Mouse (Mus musculus) layer of hippocampus, postnatal 25 days (tissue): Measurements from ENCODE around the gene Ciapin1. TPM values are rescaled to one million over a fixed set of nuclear protein-coding genes. Genes with fewer than 3 reads are reported as not detected.
"Not testable (repeated sequence)": the region's sequence is repeated elsewhere in the genome, so short reads cannot be mapped to it uniquely, and the experiment has no call there.

ENCODE experiments used
- DNase-seq, 2 experiments: peaks; one replicate each; pipeline ENCODE4 v3.0.0; 2022; ENCODE audit warnings: mixed read lengths in 2 of 2, low spot score in 1 of 2; ENCODE audit errors: extremely low spot score in 1 of 2
- total RNA-seq, 2 experiments: library from RNA; stranded (reverse); gene quantifications; 2 replicates each; pipeline ENCODE4 v1.2.3; 2021

Gene Ciapin1
- total RNA-seq, 2 experiments from 2014 or later, result 70.8 to 71.9 TPM

DNA sequence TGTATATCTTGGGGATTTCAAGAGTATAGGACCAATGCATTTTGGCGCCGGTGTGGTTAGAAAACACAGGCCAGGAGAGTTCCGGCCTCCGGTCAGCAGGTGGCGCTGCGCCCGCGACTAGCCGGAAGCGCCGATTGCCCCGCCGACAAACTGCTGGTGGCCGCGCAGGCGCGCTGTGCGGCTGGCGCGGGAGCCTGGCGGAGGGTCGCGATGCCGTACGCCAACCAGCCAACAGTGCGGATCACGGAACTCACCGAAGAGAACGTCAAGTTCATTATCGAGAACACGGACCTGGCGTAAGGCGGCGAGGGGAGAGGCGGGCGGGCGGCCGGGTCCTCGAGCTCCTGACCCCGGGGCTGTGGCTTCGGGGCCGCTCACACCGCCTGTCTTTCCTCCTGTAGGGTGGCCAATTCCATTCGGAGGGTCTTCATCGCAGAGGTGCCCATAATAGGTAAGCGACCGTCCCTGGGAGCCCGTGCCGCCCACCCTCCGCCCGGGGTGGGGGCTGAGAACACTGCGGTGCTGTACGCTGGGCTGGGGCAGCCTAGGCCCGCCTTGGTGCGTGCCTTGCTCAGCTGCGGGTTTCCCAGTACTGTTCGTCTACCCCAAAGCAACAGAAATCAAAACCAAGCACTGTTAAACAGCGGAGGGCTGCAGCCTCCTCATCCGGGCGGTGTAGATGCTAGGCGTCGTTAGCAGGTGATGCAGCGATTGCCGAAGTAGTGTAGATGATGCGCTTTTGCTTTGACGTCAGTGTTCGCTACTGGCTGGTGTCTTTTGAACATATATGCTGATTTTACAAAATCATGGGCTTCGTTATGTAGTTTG, 19.4 kb upstream of the Ciapin1 start, which contains the start of gene Polr2c:
Gene Polr2c (plus strand): TSS at position 105 of the 828 bp plus-strand sequence.
- DNase-seq, result peak; percentile 93 to 95

DNA sequence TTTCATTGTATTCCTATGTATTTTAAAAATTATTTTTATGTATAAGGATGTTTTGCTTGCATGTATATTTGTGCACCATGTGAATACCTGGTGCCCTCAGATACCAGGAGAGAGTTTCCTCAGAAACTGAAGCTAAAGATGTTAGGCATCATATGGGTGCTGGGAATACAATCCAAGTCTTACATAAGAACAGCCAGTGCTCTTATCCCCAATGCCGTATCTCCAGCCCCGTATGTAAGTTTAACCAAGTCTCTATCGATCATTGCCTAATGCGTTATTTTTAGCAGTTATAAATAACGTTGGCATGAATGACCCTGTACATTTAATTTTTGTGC, 18.8 kb upstream of the Ciapin1 start:
- DNase-seq, result no peak

DNA sequence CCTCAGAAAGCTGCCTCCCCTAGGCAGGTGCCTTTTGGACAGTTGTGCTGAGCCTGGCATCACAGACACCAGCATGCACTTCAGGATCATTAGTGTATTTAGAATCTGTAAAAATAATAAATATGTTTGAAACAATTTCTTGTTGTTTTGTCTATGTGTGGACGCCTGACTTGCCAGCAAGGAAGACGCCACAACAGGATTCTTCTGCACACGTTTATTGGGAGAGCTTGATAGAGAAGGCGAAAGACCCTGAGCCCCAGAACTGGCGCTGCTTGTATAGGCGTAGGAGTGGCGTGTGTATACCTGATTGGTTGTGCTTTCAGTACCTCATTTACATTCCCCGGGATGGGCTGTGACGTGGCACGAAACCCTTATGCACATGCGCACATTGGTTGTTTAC, 16.6 kb upstream of the Ciapin1 start:
- not testable (repeated sequence) for DNase-seq

DNA sequence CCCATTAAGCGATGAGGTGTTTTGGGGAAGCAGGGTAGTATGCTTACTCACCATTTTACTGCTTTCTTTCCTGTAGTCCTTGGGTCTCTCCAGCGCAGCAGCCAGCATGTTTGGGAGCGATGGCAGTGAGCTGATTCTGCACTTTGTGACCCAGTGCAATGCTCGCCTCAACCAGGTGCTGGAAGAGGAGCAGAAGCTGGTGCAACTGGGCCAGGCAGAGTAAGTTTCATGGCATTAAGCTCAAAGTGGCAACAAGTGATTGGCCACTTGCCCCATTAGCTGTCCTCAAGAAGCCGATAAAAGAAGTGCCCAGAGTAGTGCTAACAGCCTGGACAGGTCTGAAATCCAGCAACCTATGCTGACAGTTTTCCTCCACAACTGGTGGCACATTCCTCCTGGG, 11.9 kb upstream of the Ciapin1 start:
- no peak for DNase-seq

DNA sequence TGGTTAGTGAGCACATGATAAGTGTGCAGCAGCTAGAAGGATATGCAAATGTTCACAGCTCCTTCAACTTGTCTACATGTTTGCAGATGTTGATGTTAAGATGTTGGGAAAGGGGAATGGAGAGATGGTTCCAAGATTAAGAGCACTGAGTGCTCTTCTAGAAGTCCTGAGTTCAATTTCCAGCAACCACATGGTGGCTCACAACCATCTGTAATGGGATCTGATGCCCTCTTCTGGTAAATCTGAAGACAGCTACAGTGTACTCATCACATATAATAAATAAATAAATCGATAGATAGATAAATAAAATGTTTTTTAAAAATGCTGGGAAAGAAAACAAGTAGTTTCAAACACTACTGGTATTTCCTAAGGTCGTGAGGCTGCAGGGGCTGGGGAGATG, 3.0 kb upstream of the Ciapin1 start:
- DNase-seq, result no peak

DNA sequence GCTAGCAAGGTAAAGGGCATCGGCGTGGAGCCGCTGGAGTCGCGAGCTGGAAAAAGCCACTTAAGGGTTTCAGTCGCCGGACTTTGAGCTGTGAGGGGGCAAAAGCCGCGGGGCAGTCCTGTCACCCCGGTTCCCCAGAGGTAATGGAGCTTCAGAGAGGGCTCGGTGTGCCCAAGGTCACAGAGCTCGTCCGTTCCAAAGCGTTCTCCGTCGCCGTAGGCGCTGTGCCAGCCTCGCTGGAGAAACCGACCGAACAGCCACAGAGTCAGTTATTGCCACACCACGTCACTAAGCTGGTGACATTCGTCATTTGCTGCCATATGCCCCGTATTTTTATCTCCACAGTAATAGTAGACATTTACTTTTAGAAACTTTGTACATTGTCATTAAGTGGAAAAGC, 442 bp upstream of the Ciapin1 start:
- peak in 1 of 2 experiments; percentile 63 for DNase-seq

DNA sequence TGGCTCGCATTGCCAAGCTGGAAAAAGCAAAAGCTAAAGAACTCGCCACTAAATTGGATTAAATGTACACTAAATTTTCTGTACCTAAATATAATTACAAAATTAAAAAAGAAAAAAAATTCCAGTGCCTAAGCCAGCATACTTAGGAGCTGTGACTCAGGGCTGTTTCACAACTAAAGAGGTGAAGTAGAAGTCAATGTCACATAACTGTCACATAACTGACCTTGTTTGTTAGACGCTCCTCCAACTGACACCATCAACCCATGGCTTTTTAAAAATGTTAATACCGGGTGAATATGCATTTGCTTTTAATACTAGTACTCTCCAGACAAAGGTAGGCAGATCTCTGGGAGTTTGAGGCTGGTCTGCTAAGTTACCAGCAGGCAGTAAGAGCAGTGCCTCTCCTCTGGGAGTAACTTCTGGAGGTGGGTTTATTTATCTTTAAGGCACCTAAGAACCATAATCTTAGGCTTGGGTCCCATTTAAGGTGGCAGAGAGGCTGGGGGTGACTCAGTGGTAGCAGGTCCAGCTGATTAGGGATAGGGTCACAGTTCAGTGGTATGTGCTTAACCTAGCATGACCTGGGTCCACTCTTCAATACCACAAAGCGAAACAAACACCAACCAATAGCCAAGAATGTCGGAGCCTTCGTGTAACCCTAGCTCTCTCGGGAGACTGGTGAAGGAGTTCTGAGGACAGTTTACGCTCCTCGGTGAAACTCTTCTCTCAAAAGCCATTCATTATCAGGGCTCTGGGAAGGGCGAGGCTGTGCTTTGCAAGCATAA, 1.5 kb downstream of the Ciapin1 start:
- no peak for DNase-seq

DNA sequence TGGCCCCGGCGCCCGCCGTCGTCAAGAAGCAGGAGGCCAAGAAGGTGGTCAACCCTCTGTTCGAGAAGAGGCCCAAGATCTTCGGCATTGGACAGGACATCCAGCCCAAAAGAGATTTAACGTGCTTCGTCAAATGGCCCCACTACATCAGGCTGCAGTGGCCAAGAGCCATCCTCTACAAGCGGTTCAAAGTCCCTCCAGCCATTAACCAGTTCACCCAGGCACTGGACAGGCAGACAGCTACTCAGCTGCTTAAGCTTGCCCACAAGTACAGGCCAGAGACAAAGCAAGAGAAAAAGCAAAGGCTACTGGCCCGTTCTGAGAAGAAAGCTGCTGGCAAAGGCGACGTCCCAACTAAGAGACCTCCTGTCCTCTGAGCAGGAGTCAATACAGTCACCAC, 2.4 kb downstream of the Ciapin1 start:
- not testable (repeated sequence) for DNase-seq

DNA sequence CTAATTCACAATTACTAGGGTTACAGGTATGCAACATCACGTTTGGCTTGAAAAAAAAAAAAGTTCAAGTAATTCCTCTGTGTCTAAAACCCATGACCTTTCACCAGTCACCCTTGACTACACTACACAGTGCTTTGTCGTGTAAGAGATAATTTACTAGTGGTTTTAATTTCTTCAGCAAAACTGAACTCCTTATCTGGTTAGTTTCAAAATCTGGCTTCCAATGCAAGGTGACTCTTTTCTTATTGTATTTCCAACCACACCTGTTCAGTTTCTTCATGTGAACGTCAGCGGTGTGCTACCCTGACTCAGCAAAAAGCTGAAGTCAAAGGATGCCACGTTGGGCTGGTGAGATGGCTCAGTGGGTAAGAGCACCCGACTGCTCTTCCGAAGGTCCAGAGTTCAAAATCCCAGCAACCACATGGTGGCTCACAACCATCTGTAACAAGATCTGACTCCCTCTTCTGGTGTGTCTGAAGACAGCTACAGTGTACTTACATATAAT, 4.2 kb downstream of the Ciapin1 start:
- DNase-seq, result not testable (repeated sequence)

DNA sequence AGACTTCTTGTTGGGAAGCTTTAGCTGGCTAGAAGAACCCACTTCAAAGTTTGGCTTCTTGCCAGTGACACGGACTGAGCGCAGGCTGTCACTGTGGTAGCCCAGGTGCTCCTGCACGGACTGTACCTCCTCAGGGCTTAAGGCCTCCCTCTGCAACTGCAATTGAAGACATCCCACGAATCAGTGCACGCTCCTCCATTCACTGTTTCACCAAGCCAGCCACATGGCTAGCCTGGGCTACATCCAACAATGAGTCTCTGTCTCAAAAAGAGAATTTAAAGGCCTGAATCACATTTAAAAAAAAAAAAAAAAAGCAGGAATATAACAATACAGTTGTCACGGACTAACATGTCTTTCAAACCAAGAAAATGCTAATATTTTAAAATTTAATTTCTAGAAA, 9.9 kb downstream of the Ciapin1 start:
- no peak for DNase-seq

DNA sequence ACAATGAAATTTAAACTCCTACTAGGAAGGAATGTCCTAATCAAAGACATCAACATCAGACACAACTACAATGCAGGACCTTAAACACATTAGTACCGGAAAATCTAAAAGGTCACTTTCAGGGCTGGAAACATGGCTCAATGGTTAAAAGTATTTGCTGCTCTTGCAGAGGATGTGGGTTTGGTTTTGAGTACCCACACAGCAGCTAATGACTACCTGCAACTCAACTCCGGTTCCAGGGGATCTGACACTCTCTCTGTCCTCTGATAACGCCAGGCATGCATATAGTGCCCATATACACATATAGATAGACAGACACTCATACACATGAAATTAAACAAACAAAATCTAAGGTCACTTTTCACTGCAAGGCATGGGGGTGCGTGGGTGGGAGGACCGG, 11.9 kb downstream of the Ciapin1 start:
- no peak for DNase-seq

DNA sequence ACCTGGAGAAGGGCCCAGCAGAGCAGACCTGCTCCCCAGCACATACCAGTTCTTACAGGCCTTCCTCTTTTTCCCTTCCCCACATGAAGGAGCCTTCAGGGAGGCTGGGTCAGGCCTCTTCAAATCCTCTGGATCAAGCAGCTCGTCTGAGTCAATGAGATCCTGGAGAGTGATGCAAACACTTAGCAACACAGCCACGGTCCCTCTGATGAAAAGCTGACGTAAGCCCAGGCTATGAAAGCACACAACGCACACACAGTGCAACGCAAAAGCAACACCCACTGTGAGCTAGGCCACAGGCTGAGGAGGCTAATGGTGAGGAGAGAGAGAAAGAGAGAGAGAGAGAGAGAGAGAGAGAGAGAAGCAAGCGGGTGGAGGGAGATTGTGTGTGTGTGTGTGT, 13.0 kb downstream of the Ciapin1 start:
- no peak for DNase-seq

DNA sequence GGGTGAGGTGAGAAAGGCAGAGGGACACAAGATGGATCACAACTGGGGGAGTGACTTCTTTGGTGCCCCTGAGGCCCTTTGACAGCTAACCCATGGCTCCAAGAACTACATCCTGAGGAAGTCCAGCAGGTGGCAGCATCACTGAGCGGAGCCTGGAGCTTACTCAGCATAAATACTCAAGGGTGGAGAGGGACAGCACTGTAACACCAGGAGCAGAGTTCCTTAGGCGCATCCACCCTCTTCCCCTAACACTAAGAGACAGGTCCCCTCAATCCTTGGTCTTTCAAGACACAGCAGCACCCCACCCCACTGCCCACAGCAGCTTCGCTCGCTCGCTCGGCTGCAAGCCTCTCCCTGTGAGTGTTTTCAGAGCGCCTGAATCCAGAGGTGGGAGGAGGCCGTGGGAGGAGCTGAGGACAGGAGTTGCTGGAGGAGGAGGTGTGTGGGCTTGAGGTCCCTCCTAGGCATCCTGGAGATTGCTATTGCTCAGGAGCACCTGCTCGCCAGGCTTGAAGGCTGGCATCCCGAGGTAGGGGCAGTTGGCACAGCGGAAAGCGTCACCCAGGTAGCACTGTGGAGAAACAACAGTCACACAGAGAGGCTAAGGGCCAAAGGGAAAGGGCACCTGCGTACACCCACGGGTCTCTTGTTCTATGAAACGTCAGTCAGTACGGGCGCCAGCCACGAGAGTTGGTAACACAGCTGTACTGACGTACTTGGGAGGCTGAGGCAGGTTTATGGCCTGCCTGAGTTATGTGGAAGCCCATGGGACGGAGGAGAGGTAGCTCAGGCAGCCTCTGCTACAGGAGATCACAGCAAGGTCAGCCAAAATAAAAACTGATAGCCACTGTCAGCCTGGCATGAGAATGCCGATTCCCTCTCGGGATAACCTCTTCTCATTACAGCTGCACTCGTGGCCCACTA, 15.3 kb downstream of the Ciapin1 start:
- DNase-seq, result peak in 1 of 2 experiments; percentile 68

DNA sequence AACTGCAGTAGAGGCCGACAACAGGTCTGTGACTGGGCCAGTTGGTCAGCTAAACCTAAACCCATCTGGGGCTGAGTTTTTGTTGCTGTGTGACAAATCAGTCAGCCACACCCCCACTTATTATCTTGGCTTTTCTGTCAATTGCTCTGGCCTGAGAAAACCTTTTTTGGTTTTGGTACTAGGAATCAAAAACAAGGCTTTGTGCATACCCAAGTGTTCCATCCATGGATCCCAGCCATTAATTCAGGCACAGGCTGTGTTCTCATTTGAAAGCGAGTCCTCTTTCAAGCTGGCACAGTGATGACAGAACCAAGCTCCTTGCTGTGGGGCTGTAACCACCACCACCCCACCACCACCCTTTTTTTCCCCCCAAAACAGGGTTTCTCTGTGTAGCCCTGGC, 16.8 kb downstream of the Ciapin1 start:
- no peak for DNase-seq

DNA sequence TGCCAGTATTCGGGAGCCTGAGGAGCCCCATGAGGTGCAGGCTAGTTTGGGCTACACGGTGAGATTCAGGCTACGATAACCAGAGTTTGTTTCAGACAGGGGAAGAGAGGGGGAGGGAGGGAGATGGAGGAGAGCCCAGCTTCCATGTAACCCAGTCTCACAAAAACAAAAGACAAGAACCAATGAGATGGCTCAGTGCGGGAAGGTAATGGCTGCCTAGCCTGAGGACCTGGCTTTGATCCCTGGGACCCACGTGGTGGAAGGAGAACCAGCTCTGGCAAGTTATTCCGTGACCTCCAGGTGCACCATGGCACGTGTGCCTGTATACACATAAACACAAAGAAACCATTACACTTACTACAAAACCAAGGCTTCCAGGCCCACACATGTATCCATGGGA, 17.6 kb downstream of the Ciapin1 start:
- no peak for DNase-seq

DNA sequence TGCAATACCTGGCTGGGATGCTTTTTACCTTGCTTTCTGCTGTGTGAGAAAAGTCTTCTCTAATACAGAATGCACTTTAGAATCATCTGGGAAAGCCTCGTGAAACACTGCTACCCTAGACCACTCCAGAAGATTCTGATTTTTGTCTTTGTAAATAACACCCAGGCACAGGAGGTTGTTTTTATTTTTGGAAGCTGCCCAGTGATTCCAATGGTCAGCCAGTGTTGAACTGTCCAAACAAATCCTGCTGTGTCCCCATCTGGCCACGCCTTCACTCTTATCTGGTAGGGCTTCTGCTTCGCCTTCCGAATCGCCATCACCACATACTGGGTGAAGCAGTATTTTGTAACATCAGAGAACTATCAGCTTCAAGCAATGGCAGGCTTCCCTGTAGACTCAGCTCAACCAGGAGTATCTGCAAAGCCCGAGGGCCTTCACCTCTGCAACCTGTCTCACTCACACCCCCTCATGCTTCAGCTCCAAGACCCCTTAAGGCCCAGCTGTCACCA, 18.4 kb downstream of the Ciapin1 start:
- DNase-seq, result no peak

DNA sequence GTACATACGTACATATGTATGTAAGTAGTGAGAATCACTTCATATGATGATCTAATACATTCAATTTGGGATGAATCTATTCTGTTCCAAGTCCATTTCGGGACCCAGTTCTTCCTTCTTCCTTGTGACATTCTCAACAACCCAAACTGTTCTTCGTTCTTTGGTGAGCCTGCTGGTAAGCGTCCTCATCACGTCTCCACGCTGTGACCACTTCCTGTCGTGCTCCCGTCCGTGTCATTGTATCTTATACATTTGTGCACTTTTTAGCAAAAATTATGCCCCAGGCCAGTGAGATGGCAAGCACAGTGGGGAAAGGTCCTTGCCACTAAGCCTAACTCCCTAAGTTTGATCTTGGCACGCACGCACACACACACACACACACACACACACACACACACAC, 20.2 kb downstream of the Ciapin1 start:
- DNase-seq, result no peak

DNA sequence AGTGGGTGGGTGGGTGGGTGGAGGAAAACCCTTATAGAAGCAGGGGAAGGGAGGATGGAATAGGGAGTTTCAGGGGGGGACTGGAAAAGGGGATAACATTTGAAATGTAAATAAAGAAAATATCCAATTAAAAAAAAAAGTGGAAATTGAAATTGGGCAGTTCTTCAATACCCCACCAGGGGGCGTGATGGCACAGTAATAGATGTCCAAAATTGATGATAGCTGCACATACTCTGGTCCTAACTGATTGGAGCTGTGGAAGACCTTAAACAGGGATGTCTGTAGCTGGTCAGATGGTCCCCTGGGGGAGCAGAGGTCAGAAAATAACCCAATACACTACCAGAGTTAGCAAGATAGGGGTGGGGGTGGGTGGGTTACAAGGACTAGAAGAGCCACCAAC, 23.6 kb downstream of the Ciapin1 start:
- peak in 1 of 2 experiments; percentile 59 for DNase-seq

DNA sequence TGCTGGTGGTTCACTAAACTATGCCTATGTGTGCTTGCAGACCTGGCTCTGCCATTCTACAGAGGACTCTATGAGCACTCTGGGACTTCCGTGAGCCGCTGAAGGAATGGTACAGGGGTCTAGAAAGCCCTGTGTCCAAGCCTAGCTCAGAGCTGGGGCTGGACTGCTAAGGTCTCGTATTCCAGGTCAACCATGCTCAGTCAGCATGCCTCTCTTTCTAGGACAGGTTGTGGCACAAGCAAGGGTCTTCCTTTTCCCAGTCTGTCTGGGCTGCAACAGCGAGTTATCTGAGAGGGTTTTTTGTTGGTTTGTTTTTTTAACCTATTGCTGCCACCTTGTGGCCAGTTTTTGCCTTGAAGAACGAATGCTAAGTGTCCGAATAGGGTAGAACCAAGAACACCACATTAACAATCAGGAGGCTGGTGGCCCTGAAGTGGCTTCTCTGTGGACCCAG, 25.5 kb downstream of the Ciapin1 start:
- peak; percentile 81 to 97 for DNase-seq

DNA sequence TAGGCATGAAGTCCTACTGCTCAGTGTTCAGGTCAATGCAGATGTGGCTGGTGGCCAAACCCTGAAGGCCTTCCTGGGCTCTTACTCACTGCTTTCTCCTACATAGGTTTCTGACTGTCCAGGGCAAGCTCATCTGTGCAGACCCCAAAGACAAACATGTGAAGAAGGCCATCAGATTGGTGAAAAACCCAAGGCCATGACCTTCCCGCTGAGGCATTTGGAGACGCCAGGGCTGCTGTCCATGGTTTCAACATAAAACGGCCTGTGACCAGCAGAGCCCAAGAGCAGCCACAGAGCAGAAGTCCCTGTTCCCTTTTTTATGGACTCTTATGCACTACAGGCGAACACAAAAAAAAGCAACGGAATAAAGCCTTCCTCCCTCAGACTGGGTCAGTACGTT, 26.5 kb downstream of the Ciapin1 start:
- no peak for DNase-seq
